Mouse (Mus musculus) heart, embryonic 15.5 days (tissue): Measurements from ENCODE around the gene Tbx2. TPM values are rescaled to one million over a fixed set of nuclear protein-coding genes. Genes with fewer than 3 reads are reported as not detected.

Experiments used
- ATAC-seq: fragments of 200-750 bp; cut with Nextera tagmentation; replicated peaks from 2 replicates; pipeline ENCODE4 v1.8.0; 2017; ENCODE audit warnings: low read depth, moderate TSS enrichment; ENCODE audit not compliant: insufficient number of reproducible peaks, insufficient read depth, low FRiP score
- H3K27ac ChIP-seq: fragments of 300-500 bp; sonication (generic); 2 replicates; pipeline ENCODE4 v1.5.1; 2015; ENCODE audit warnings: mild to moderate bottlenecking, inconsistent platforms
- H3K27me3 ChIP-seq: fragments of 300-500 bp; sonication (generic); 2 replicates; pipeline ENCODE4 v1.6.1; 2015; ENCODE audit warnings: inconsistent platforms
- H3K36me3 ChIP-seq: fragments of 300-500 bp; sonication (generic); 2 replicates; pipeline ENCODE4 v1.6.1; 2015; ENCODE audit warnings: mild to moderate bottlenecking, inconsistent platforms
- H3K4me1 ChIP-seq: fragments of 300-500 bp; sonication (generic); replicated peaks from 2 replicates; pipeline ENCODE4 v1.6.1; 2015; ENCODE audit warnings: inconsistent platforms
- H3K4me2 ChIP-seq: fragments of 300-500 bp; sonication (generic); 2 replicates; pipeline ENCODE4 v1.6.1; 2015; ENCODE audit warnings: inconsistent platforms, mild to moderate bottlenecking, moderate library complexity
- H3K4me3 ChIP-seq: fragments of 300-500 bp; sonication (generic); 2 replicates; pipeline ENCODE4 v1.5.1; 2015; ENCODE audit warnings: mild to moderate bottlenecking, inconsistent platforms
- H3K9ac ChIP-seq: fragments of 300-500 bp; sonication (generic); 2 replicates; pipeline ENCODE4 v1.6.1; 2015; ENCODE audit warnings: mild to moderate bottlenecking, inconsistent platforms
- H3K9me3 ChIP-seq: fragments of 300-500 bp; sonication (generic); replicated peaks from 2 replicates; pipeline ENCODE4 v1.6.1; 2016; ENCODE audit warnings: inconsistent platforms
- WGBS: fragments of 180-500 bp; shearing (Covaris S2); methylation state at CpG from one replicate; pipeline ENCODE4 v1.1.7; 2015; ENCODE audit warnings: mixed read lengths; 5-methylcytosine and 5-hydroxymethylcytosine counted together
- polyA plus RNA-seq: library from polyadenylated mRNA; unstranded; fragments of >200 nt; fragmentation: Nextera tagmentation; extraction: Ambion mirVana; gene quantifications from 2 replicates; pipeline ENCODE4 v1.2.1, GENCODE M21; 2015

Gene Tbx2
- polyA plus RNA-seq, 1 experiment from 2014 or later: 2.6 TPM

- Histone ChIP-seq H3K4me3 (peak overlapping the region; percentile 64), H3K4me1 (peaks cover 54% of the 10 kb centered on the region), H3K27me3 (peaks cover 80% of the 10 kb centered on the region), H3K9me3 (no peaks in the 10 kb centered on the region), H3K36me3 (no peaks in the 10 kb centered on the region), H3K9ac (peak overlapping the region; percentile 37; the same call in 1 of the 2 replicates), H3K27ac (no peak overlapping the region), H3K4me2 (peak overlapping the region; percentile 94)
- WGBS: under 1% methylated on average over 30 of the region's 32 CpGs
- ATAC-seq: peak; percentile 37; the same call in 1 of the 2 replicates
Measured at GRCm38 (mm10) chr11:85841980-85842379, 9.6 kb downstream of the Tbx2 start.

GRCm38 (mm10) chr11:85842596-85843346 is 10.4 kb downstream of the Tbx2 start:
- peaks cover 46% of the 10 kb centered on the region for H3K4me1 ChIP-seq
- peak overlapping the region; percentile 64 for H3K4me3 ChIP-seq
- H3K36me3 ChIP-seq: no peaks in the 10 kb centered on the region
- 8% methylated on average over 24 of the region's 24 CpGs for WGBS
- H3K27ac ChIP-seq: peak overlapping the region; percentile 49
- H3K27me3 ChIP-seq: peaks cover 74% of the 10 kb centered on the region
- no peak for ATAC-seq
- no peaks in the 10 kb centered on the region for H3K9me3 ChIP-seq
- H3K4me2 ChIP-seq: peak overlapping the region; percentile 94
- peak overlapping the region; percentile 66; the same call in 1 of the 2 replicates for H3K9ac ChIP-seq

- Histone ChIP-seq H3K27me3 (peaks cover 73% of the 10 kb centered on the region), H3K4me1 (peaks cover 40% of the 10 kb centered on the region), H3K36me3 (no peaks in the 10 kb centered on the region), H3K4me3 (peak overlapping the region; percentile 64), H3K9me3 (no peaks in the 10 kb centered on the region), H3K4me2 (peak overlapping the region; percentile 94), H3K9ac (peak overlapping the region; percentile 66), H3K27ac (peak overlapping the region; percentile 49)
- ATAC-seq: peak; percentile 42; the same call in 1 of the 2 replicates
- under 1% methylated on average over 18 of the region's 18 CpGs for WGBS
Measured at GRCm38 (mm10) chr11:85843347-85843692, 11.0 kb downstream of the Tbx2 start.

GRCm38 (mm10) chr11:85844144-85844965 is 12.0 kb downstream of the Tbx2 start:
- Histone ChIP-seq H3K4me2 (peak overlapping the region; percentile 94), H3K4me1 (peaks cover 42% of the 10 kb centered on the region), H3K9me3 (no peaks in the 10 kb centered on the region), H3K27ac (peak overlapping the region; percentile 49), H3K9ac (peak overlapping the region; percentile 66), H3K27me3 (peaks cover 63% of the 10 kb centered on the region), H3K36me3 (no peaks in the 10 kb centered on the region), H3K4me3 (peak overlapping the region; percentile 64)
- ATAC-seq: peak; percentile 70
- under 1% methylated on average over 54 of the region's 54 CpGs for WGBS

- Histone ChIP-seq H3K4me2 (peak overlapping the region; percentile 94), H3K27ac (no peak overlapping the region), H3K27me3 (peaks cover 58% of the 10 kb centered on the region), H3K9me3 (no peaks in the 10 kb centered on the region), H3K9ac (peak overlapping the region; percentile 66; the same call in 1 of the 2 replicates), H3K4me3 (peak overlapping the region; percentile 64), H3K4me1 (peaks cover 42% of the 10 kb centered on the region), H3K36me3 (no peaks in the 10 kb centered on the region)
- 32% methylated on average over 5 of the region's 5 CpGs for WGBS
- no peak for ATAC-seq
Measured at GRCm38 (mm10) chr11:85844971-85845370, 12.6 kb downstream of the Tbx2 start.

GRCm38 (mm10) chr11:85845921-85846320 is 13.6 kb downstream of the Tbx2 start:
- Histone ChIP-seq H3K9ac (no peak overlapping the region), H3K4me3 (no peak overlapping the region), H3K4me1 (peaks cover 36% of the 10 kb centered on the region), H3K27ac (no peak overlapping the region), H3K9me3 (no peaks in the 10 kb centered on the region), H3K27me3 (peaks cover 51% of the 10 kb centered on the region), H3K4me2 (no peak overlapping the region), H3K36me3 (no peaks in the 10 kb centered on the region)
- no peak for ATAC-seq
- 28% methylated on average over 5 of the region's 5 CpGs for WGBS

- H3K4me1 ChIP-seq: peaks cover 32% of the 10 kb centered on the region
- ATAC-seq: no peak
- no peaks in the 10 kb centered on the region for H3K9me3 ChIP-seq
- no peak overlapping the region for H3K4me3 ChIP-seq
- no peaks in the 10 kb centered on the region for H3K36me3 ChIP-seq
- H3K4me2 ChIP-seq: no peak overlapping the region
- no peak overlapping the region for H3K27ac ChIP-seq
- H3K27me3 ChIP-seq: peaks cover 45% of the 10 kb centered on the region
- no peak overlapping the region for H3K9ac ChIP-seq
- 49% methylated on average over 4 of the region's 4 CpGs for WGBS
Measured at GRCm38 (mm10) chr11:85846509-85846908, 14.2 kb downstream of the Tbx2 start.

GRCm38 (mm10) chr11:85849037-85849436 is 16.7 kb downstream of the Tbx2 start:
- peak overlapping the region; percentile 39 for H3K4me3 ChIP-seq
- peaks cover 10% of the 10 kb centered on the region for H3K4me1 ChIP-seq
- H3K9me3 ChIP-seq: no peaks in the 10 kb centered on the region
- H3K4me2 ChIP-seq: peak overlapping the region; percentile 66
- H3K27ac ChIP-seq: no peak overlapping the region
- peak overlapping the region; percentile 43 for H3K9ac ChIP-seq
- H3K36me3 ChIP-seq: no peaks in the 10 kb centered on the region
- no peak for ATAC-seq
- H3K27me3 ChIP-seq: peaks cover 30% of the 10 kb centered on the region
- 3% methylated on average over 21 of the region's 21 CpGs for WGBS

GRCm38 (mm10) chr11:85850233-85850632 is 17.9 kb downstream of the Tbx2 start, which contains the start of gene Gm11444:
Gene Gm11444 (minus strand): TSS chr11:85850333.
- H3K27ac ChIP-seq: no peak within 1 kb of the TSS
- no peak within 1 kb of the TSS for H3K9ac ChIP-seq
- H3K9me3 ChIP-seq: no peaks in the 10 kb centered on the region
- H3K36me3 ChIP-seq: no peaks in the 10 kb centered on the region
- H3K27me3 ChIP-seq: peaks cover 24% of the 10 kb centered on the region
- no peak within 1 kb of the TSS for H3K4me3 ChIP-seq
- ATAC-seq: no peak
- peak within 1 kb of the TSS; percentile 66 for H3K4me2 ChIP-seq
- peaks cover 4% of the 10 kb centered on the region; the same call in 1 of the 2 replicates for H3K4me1 ChIP-seq
- 83% methylated on average over 6 of the region's 6 CpGs for WGBS

GRCm38 (mm10) chr11:85850758-85851157 is 18.4 kb downstream of the Tbx2 start:
- H3K9ac ChIP-seq: no peak overlapping the region

GRCm38 (mm10) chr11:85857997-85858698 is 25.8 kb downstream of the Tbx2 start:
- no peaks in the 10 kb centered on the region for H3K9me3 ChIP-seq
- no peak overlapping the region for H3K4me3 ChIP-seq
- no peaks in the 10 kb centered on the region for H3K36me3 ChIP-seq
- WGBS: 43% methylated on average over 6 of the region's 6 CpGs
- H3K9ac ChIP-seq: no peak overlapping the region
- H3K4me1 ChIP-seq: no peaks in the 10 kb centered on the region
- 0 out of 2 replicates have a peak, but pooled peaks cover 2% of the 10 kb centered on the region for H3K27me3 ChIP-seq
- no peak overlapping the region for H3K4me2 ChIP-seq
- no peak overlapping the region for H3K27ac ChIP-seq
- no peak for ATAC-seq

More at GRCm38 (mm10) chr11:85850758-85851157, 18.4 kb downstream of the Tbx2 start:
- Histone ChIP-seq H3K27ac (no peak overlapping the region), H3K4me3 (no peak overlapping the region), H3K4me2 (no peak overlapping the region), H3K9me3 (no peaks in the 10 kb centered on the region), H3K27me3 (peaks cover 19% of the 10 kb centered on the region), H3K4me1 (peaks cover 4% of the 10 kb centered on the region; the same call in 1 of the 2 replicates), H3K36me3 (no peaks in the 10 kb centered on the region)
- 34% methylated on average over 6 of the region's 6 CpGs for WGBS
- ATAC-seq: no peak
